Mouse (Mus musculus) T-cell, adult 66 days (primary cell): ENCODE data around the gene Adgra3. TPM values are rescaled to one million over a fixed set of nuclear protein-coding genes. Genes with fewer than 3 reads are reported as not detected.

Experiments
- total RNA-seq, 2 experiments: library from RNA; stranded (reverse); gene quantifications; 3 replicates in 1 of 2; 4 replicates in 1 of 2; pipeline ENCODE4 v1.2.4; 2023

The Adgra3 gene
- 1 to 10 TPM; 1.8 to 2.7 TPM for total RNA-seq

DNA sequence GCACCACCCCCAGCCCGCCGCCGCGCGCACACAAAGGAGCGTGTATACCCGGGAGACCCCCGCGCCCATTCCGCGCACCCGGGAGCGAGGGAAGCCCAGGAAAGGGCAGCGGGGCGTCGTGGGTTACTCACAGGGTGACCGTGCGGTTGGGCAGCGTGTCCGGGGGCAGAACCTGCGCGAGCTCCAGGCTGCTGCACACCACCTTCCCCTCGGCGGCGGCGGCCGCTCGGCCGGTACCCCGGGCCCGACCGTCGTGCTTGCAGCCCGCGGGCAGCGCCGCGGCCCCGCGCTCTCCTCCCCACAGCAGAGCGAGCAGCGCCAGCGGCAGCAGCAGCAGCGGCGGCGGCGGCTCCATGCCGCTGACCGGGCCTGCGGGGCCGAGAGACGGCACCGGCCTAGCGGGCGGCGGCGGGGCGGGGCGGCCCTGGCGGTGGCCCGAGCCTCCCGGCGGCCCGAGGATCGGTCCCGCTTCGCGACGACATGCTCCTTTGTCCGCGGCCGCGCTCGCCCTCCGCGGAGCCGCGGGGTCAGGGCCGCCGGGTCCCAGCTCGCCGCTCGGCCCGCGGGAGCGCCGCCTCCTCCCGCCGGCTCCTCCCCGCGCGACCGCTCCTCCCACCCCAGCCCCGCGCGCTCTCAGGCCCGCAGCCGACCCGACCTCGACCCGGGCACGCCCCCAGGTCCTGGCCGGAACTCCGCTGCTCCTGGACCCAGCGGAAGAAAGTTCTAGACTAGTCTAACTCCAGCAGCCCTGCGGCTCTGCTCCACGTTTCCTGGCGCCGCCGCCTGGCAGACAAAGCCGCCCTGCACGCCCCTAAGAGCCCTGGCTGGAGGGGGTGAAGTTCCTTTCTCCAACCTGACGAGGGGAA is at the start of gene Adgra3:
Gene Adgra3, minus strand, starts transcription at position 586 of the 866 bp plus-strand sequence.

